Comparison of ENCODE assay signal across 13 mouse cellular contexts in genomic region chr8:12903790-12904415, GRCm38 (mm10). TPM values are rescaled to one million over a fixed set of nuclear protein-coding genes. Genes with fewer than 3 reads are reported as not detected.
DNase-seq lines count a peak whose midpoint lies in the region; ATAC-seq lines count a peak whose summit lies in the region.
"Had no signal": no experiment of that assay in that cellular context is flagged by ENCODE, and none has a peak within 500 bp of the region (broad histone marks: within the 10 kb centered on the region; RNA-seq: fewer than 3 reads in every experiment).

No protein-coding gene starts in this region.

- no peak overlapping the region for H3K4me2 ChIP-seq in forebrain, embryonic 12.5 days
- H3K4me2 ChIP-seq in forebrain, embryonic 14.5 days (ENCODE audit: low read length) = no peak overlapping the region
- H3K4me2 ChIP-seq in kidney, embryonic 15.5 days = no peak overlapping the region
- no peak overlapping the region for H3K4me2 ChIP-seq in embryonic facial prominence, embryonic 15.5 days (replicated peaks)
- H3K4me2 ChIP-seq: embryonic facial prominence, embryonic 12.5 days; heart, embryonic 13.5 days had no signal

- H3K27me3 ChIP-seq in forebrain, embryonic 12.5 days = no peaks in the 10 kb centered on the region
- no peaks in the 10 kb centered on the region for H3K27me3 ChIP-seq in forebrain, embryonic 14.5 days (replicated peaks; ENCODE audit: control insufficient read depth, insufficient read depth, low read length)
- no peaks in the 10 kb centered on the region for H3K27me3 ChIP-seq in kidney, embryonic 15.5 days
- no peaks in the 10 kb centered on the region for H3K27me3 ChIP-seq in embryonic facial prominence, embryonic 15.5 days
- H3K27me3 ChIP-seq: embryonic facial prominence, embryonic 12.5 days; heart, embryonic 13.5 days had no signal

- no peak for DNase-seq in forebrain, embryonic 14.5 days (ENCODE audit: low spot score)
- no peak for DNase-seq in kidney, postnatal 4 days
- peak; percentile 27 for DNase-seq in lung, postnatal 14 days
- no peak for DNase-seq in Muller cell, postnatal 12 days (ENCODE audit: inconsistent ontology term)
- DNase-seq in layer of hippocampus, postnatal 25 days (ENCODE audit: extremely low spot score in 1 of 2, low spot score in 1 of 2) = no peak
- DNase-seq: cerebellum, postnatal 10 days; liver had no signal

- H3K9me3 ChIP-seq in forebrain, embryonic 12.5 days = no peaks in the 10 kb centered on the region
- no peaks in the 10 kb centered on the region for H3K9me3 ChIP-seq in forebrain, embryonic 14.5 days (replicated peaks; ENCODE audit: control insufficient read depth, low read length)
- no peaks in the 10 kb centered on the region for H3K9me3 ChIP-seq in kidney, embryonic 15.5 days (replicated peaks)
- no peaks in the 10 kb centered on the region for H3K9me3 ChIP-seq in embryonic facial prominence, embryonic 15.5 days (replicated peaks)
- H3K9me3 ChIP-seq: embryonic facial prominence, embryonic 12.5 days; heart, embryonic 13.5 days had no signal

- H3K4me3 ChIP-seq in forebrain, embryonic 12.5 days (replicated peaks) = no peak overlapping the region
- no peak overlapping the region for H3K4me3 ChIP-seq in forebrain, embryonic 14.5 days (ENCODE audit: low read depth, low read length)
- H3K4me3 ChIP-seq in kidney, embryonic 15.5 days (replicated peaks) = no peak overlapping the region
- no peak overlapping the region for H3K4me3 ChIP-seq in embryonic facial prominence, embryonic 15.5 days (replicated peaks)
- H3K4me3 ChIP-seq: embryonic facial prominence, embryonic 12.5 days; heart, embryonic 13.5 days had no signal

- peak overlapping the region; percentile 25; the same call in 1 of the 2 replicates for H3K27ac ChIP-seq in forebrain, embryonic 12.5 days
- no peak overlapping the region for H3K27ac ChIP-seq in forebrain, embryonic 14.5 days (ENCODE audit: low read depth, low read length)
- H3K27ac ChIP-seq in kidney, embryonic 15.5 days = peak overlapping the region; percentile 54
- 0 out of 2 replicates have a peak overlapping the region, but pooled peaks have one; percentile 34 for H3K27ac ChIP-seq in embryonic facial prominence, embryonic 15.5 days (replicated peaks)
- H3K27ac ChIP-seq: embryonic facial prominence, embryonic 12.5 days had no signal

- no peak overlapping the region for H3K9ac ChIP-seq in forebrain, embryonic 12.5 days
- no peak overlapping the region for H3K9ac ChIP-seq in forebrain, embryonic 14.5 days (ENCODE audit: low read length)
- no peak overlapping the region for H3K9ac ChIP-seq in kidney, embryonic 15.5 days
- H3K9ac ChIP-seq in embryonic facial prominence, embryonic 15.5 days = no peak overlapping the region
- H3K9ac ChIP-seq: embryonic facial prominence, embryonic 12.5 days; heart, embryonic 13.5 days had no signal

- WGBS in forebrain, embryonic 12.5 days = 86% methylated on average over 13 of the region's 13 CpGs
- 87% methylated on average over 13 of the region's 13 CpGs for WGBS in forebrain, embryonic 14.5 days
- 68% methylated on average over 13 of the region's 13 CpGs for WGBS in kidney, embryonic 15.5 days
- 81% methylated on average over 13 of the region's 13 CpGs for WGBS in embryonic facial prominence, embryonic 15.5 days

- peaks cover 2% of the 10 kb centered on the region for H3K36me3 ChIP-seq in forebrain, embryonic 12.5 days (replicated peaks)
- H3K36me3 ChIP-seq in forebrain, embryonic 14.5 days (ENCODE audit: control insufficient read depth, insufficient read depth, low read length) = no peaks in the 10 kb centered on the region
- no peaks in the 10 kb centered on the region for H3K36me3 ChIP-seq in kidney, embryonic 15.5 days
- no peaks in the 10 kb centered on the region for H3K36me3 ChIP-seq in embryonic facial prominence, embryonic 15.5 days
- H3K36me3 ChIP-seq: embryonic facial prominence, embryonic 12.5 days; heart, embryonic 13.5 days had no signal

- H3K4me1 ChIP-seq in forebrain, embryonic 12.5 days = no peaks in the 10 kb centered on the region; the same call in 1 of the 2 replicates
- H3K4me1 ChIP-seq in forebrain, embryonic 14.5 days (ENCODE audit: control insufficient read depth, insufficient read depth, low read length) = no peaks in the 10 kb centered on the region
- H3K4me1 ChIP-seq in kidney, embryonic 15.5 days = peaks cover 31% of the 10 kb centered on the region
- H3K4me1 ChIP-seq in embryonic facial prominence, embryonic 15.5 days = no peaks in the 10 kb centered on the region
- H3K4me1 ChIP-seq: embryonic facial prominence, embryonic 12.5 days had no signal

- ATAC-seq in forebrain, embryonic 12.5 days (ENCODE audit: low FRiP score) = no peak
- ATAC-seq in forebrain, embryonic 14.5 days = no peak
- ATAC-seq in kidney, embryonic 15.5 days (replicated peaks; ENCODE audit: low FRiP score) = no peak
- no peak for ATAC-seq in embryonic facial prominence, embryonic 15.5 days (ENCODE audit: insufficient number of reproducible peaks, low FRiP score, low TSS enrichment, low read depth)
- ATAC-seq: activated CD4-positive, CD25-positive, alpha-beta regulatory T cell, adult 4 months had no signal

RNA-seq across cellular contexts. Expression of gene Mcf2l, which starts 30.3 kb away (rescaled TPM):
- 90.2 and 110 TPM in 2 replicates for polyA plus RNA-seq in forebrain, embryonic 12.5 days (2016; fragmentation: Nextera tagmentation; extraction: Ambion mirVana)
- 85.2 and 130 TPM in 2 replicates for polyA plus RNA-seq in forebrain, embryonic 14.5 days (2014; fragmentation: Nextera tagmentation; extraction: Ambion mirVana)
- 18.9 and 22.7 TPM in 2 replicates for polyA plus RNA-seq in kidney, embryonic 15.5 days (2015; fragmentation: Nextera tagmentation; extraction: Ambion mirVana)
- polyA plus RNA-seq in embryonic facial prominence, embryonic 15.5 days (2015; fragmentation: Nextera tagmentation; extraction: Ambion mirVana) = 16.8 and 18.7 TPM in 2 replicates
- 100 to 1,000 TPM; 215 to 241 TPM for total RNA-seq in layer of hippocampus, postnatal 25 days (2021)
